Mouse (Mus musculus) bone marrow macrophage, adult 2 months (primary cell): ENCODE measurements at regions not wholly inside any gene's neighbourhood (a gene's known extent, or its start where the extent isn't known, plus 50 kb on each side); places are given as distances from the start of the nearest gene placed in this dataset.

ENCODE experiments used
- CTCF ChIP-seq: IDR thresholded peaks from 2 replicates; pipeline ENCODE4 v1.5.1; 2012; ENCODE audit warnings: low read depth, mild to moderate bottlenecking, low read length, moderate library complexity
- POLR2A ChIP-seq: IDR thresholded peaks from 2 replicates; pipeline ENCODE4 v1.6.1; 2012; ENCODE audit warnings: mild to moderate bottlenecking, low read depth, low read length, borderline replicate concordance

GRCm38 (mm10) chr7:135853814-135854324 lies 137.7 kb upstream of the Mki67 start:
- TF ChIP-seq POLR2A (no peak), CTCF (no peak)
